Mouse (Mus musculus) limb, embryonic 12.5 days (tissue): ENCODE results near the gene Sfi1. TPM values are rescaled to one million over a fixed set of nuclear protein-coding genes. Genes with fewer than 3 reads are reported as not detected.
"Not testable (repeated sequence)": the region's sequence is repeated elsewhere in the genome, so short reads cannot be mapped to it uniquely, and the experiment has no call there.

Source experiments
- ATAC-seq: fragments of 200-750 bp; cut with Nextera tagmentation; 2 replicates; pipeline ENCODE4 v1.8.0; 2017; ENCODE audit warnings: low read depth, moderate TSS enrichment; ENCODE audit not compliant: insufficient number of reproducible peaks, insufficient read depth, low FRiP score, low TSS enrichment
- H3K27ac ChIP-seq: fragments of 300-500 bp; sonication (generic); 2 replicates; pipeline ENCODE4 v1.5.1; 2016; ENCODE audit warnings: mild to moderate bottlenecking, moderate library complexity
- H3K27me3 ChIP-seq: fragments of 300-500 bp; sonication (generic); 2 replicates; pipeline ENCODE4 v1.6.1; 2016; ENCODE audit warnings: mild to moderate bottlenecking, moderate library complexity
- H3K36me3 ChIP-seq: fragments of 300-500 bp; sonication (generic); 2 replicates; pipeline ENCODE4 v1.6.1; 2016; ENCODE audit warnings: mild to moderate bottlenecking, moderate library complexity
- H3K4me1 ChIP-seq: fragments of 300-500 bp; sonication (generic); replicated peaks from 2 replicates; pipeline ENCODE4 v1.6.1; 2016
- H3K4me2 ChIP-seq: fragments of 300-500 bp; sonication (generic); 2 replicates; pipeline ENCODE4 v1.6.1; 2016; ENCODE audit warnings: mild to moderate bottlenecking, moderate library complexity
- H3K4me3 ChIP-seq: fragments of 300-500 bp; sonication (generic); replicated peaks from 2 replicates; pipeline ENCODE4 v1.5.1; 2016; ENCODE audit warnings: mild to moderate bottlenecking
- H3K9ac ChIP-seq: fragments of 300-500 bp; sonication (generic); replicated peaks from 2 replicates; pipeline ENCODE4 v1.6.1; 2016; ENCODE audit warnings: mild to moderate bottlenecking, moderate library complexity
- H3K9me3 ChIP-seq: fragments of 300-500 bp; sonication (generic); 2 replicates; pipeline ENCODE4 v1.6.1; 2016; ENCODE audit warnings: mild to moderate bottlenecking, moderate library complexity
- WGBS: fragments of 180-500 bp; shearing (Covaris S2); methylation state at CpG from one replicate; pipeline ENCODE4 v1.1.7; 2016; 5-methylcytosine and 5-hydroxymethylcytosine counted together
- polyA plus RNA-seq: library from polyadenylated mRNA; unstranded; fragments of >200 nt; fragmentation: Nextera tagmentation; extraction: Ambion mirVana; gene quantifications from 2 replicates; pipeline ENCODE4 v1.2.1, GENCODE M21; 2016

Sfi1 gene
- polyA plus RNA-seq, 1 experiment from 2014 or later: 18.9 TPM

GRCm38 (mm10) chr11:3101072-3101874, 92.0 kb downstream of the Sfi1 start:
- no peak overlapping the region for H3K27ac ChIP-seq

GRCm38 (mm10) chr11:3100066-3100645, 93.1 kb downstream of the Sfi1 start:
- not testable (repeated sequence) for H3K9ac ChIP-seq, H3K27me3 ChIP-seq, H3K4me2 ChIP-seq, H3K4me3 ChIP-seq, H3K27ac ChIP-seq, H3K4me1 ChIP-seq, H3K36me3 ChIP-seq
- peaks cover 50% of the 10 kb centered on the region for H3K9me3 ChIP-seq
- peak; percentile 47; the same call in 1 of the 2 replicates for ATAC-seq
- 73% methylated on average over 12 of the region's 12 CpGs for WGBS

More at GRCm38 (mm10) chr11:3101072-3101874, 92.0 kb downstream of the Sfi1 start:
- H3K4me2 ChIP-seq: no peak overlapping the region
- H3K36me3 ChIP-seq: no peaks in the 10 kb centered on the region
- H3K27me3 ChIP-seq: no peaks in the 10 kb centered on the region
- no peak overlapping the region for H3K9ac ChIP-seq
- WGBS: 74% methylated on average over 25 of the region's 25 CpGs
- H3K4me3 ChIP-seq: no peak overlapping the region
- peaks cover 61% of the 10 kb centered on the region for H3K9me3 ChIP-seq
- no peaks in the 10 kb centered on the region for H3K4me1 ChIP-seq
- no peak for ATAC-seq

Other genes starting within 250 kb of the Sfi1 start
- gene Eif4enif1, start 8.9 kb upstream of the Sfi1 start, polyA plus RNA-seq: 66.8 and 80.7 TPM in 2 replicates
- 216 and 228 TPM in 2 replicates for gene Drg1, start 73.0 kb upstream of the Sfi1 start, polyA plus RNA-seq
- 72.2 and 75.0 TPM in 2 replicates for gene Patz1, start 95.4 kb upstream of the Sfi1 start, polyA plus RNA-seq
- 15.1 and 18.8 TPM in 2 replicates for gene Pik3ip1, start 136.9 kb upstream of the Sfi1 start, polyA plus RNA-seq
- gene Limk2, start 215.7 kb upstream of the Sfi1 start, polyA plus RNA-seq: 58.5 and 62.3 TPM in 2 replicates